Mouse (Mus musculus): ENCODE measurements around the gene Arf6.

DNA sequence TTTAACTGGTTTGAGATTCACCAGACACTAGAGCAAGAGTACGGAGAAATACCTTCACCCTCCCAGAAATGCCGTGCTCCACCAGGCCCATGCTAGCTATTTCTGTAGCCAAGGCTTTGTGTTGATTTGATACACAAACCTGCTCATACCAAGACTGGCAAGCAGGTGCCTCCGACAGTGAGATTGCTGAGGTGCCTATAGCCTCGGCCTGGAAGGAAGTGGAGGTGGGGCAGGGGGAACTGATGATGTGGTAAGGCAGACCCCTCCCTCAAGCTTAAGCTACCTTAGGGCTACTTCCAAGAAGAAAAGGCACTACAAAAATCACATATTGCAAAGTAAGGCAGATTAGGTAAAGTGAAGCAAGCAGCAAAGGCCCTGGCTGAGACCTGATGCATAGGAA is 28.4 kb downstream of the Arf6 start:
- TF ChIP-seq EP300 (IDR thresholded peaks at IDR 0.05; ENCODE audit: low read depth), result no peak
- no peak for TF ChIP-seq CTCF (IDR thresholded peaks at IDR 0.05; ENCODE audit: low read depth)

Measured in liver, embryonic 14.5 days (tissue).